Mouse (Mus musculus) CH12.LX (cell line): ENCODE data around the gene Tnfaip3. TPM values are rescaled to one million over a fixed set of nuclear protein-coding genes. Genes with fewer than 3 reads are reported as not detected.

Experiments
- DNase-seq: peaks from one replicate; pipeline ENCODE4 v3.0.0-alpha.2; 2013; ENCODE audit errors: extremely low read depth
- H3K27ac ChIP-seq: 2 replicates; pipeline ENCODE4 v1.5.1; 2012; ENCODE audit warnings: low read depth, mild to moderate bottlenecking, control low read depth, moderate library complexity; ENCODE audit not compliant: insufficient read depth
- H3K27me3 ChIP-seq: replicated peaks from 2 replicates; pipeline ENCODE3; 2012; ENCODE audit warnings: inconsistent platforms
- H3K36me3 ChIP-seq, 2 experiments: replicated peaks in 1 of 2; 2 replicates each; pipeline versions ENCODE3 to v1.6.1; 2012; ENCODE audit warnings: inconsistent platforms in 1 of 2, low read length in 1 of 2, mild to moderate bottlenecking in 1 of 2, mixed read lengths in 1 of 2, moderate library complexity in 1 of 2; ENCODE audit not compliant: control insufficient read depth in 1 of 2, insufficient read depth in 1 of 2
- H3K4me1 ChIP-seq, 2 experiments: 2 replicates each; pipeline ENCODE4 v1.6.1; 2012; ENCODE audit warnings: inconsistent platforms in 1 of 2, moderate library complexity in 1 of 2; ENCODE audit not compliant: insufficient read depth in 2 of 2, control insufficient read depth in 1 of 2
- H3K4me2 ChIP-seq: 2 replicates; pipeline ENCODE4 v1.6.1; 2012; ENCODE audit warnings: low read depth, mild to moderate bottlenecking, control low read depth; ENCODE audit not compliant: poor library complexity, insufficient read depth, severe bottlenecking
- H3K4me3 ChIP-seq, 3 experiments: fragments of 150-350 bp in 1 of 3; sonication (generic) in 1 of 3; replicated peaks in 1 of 3; 2 replicates each; pipeline versions ENCODE3 to v1.5.1; 2011 to 2012; ENCODE audit warnings: low read depth in 2 of 3, low read length in 2 of 3, mild to moderate bottlenecking in 2 of 3, moderate library complexity in 2 of 3, control low read depth in 1 of 3, improper control_type of control experiment in 1 of 3, inconsistent platforms in 1 of 3, mixed read lengths in 1 of 3; ENCODE audit not compliant: poor library complexity in 1 of 3
- H3K79me2 ChIP-seq: replicated peaks from 2 replicates; pipeline ENCODE4 v1.6.1; 2012; ENCODE audit warnings: mild to moderate bottlenecking, moderate library complexity; ENCODE audit not compliant: control insufficient read depth, poor library complexity, insufficient read depth, severe bottlenecking; ENCODE audit errors: extremely low read depth
- H3K9ac ChIP-seq: 2 replicates; pipeline ENCODE4 v1.6.1; 2012; ENCODE audit warnings: low read depth, mild to moderate bottlenecking, control low read depth, moderate library complexity; ENCODE audit not compliant: insufficient read depth
- H3K9me3 ChIP-seq: replicated peaks from 2 replicates; pipeline ENCODE3; 2012; ENCODE audit warnings: low read length, inconsistent platforms, mixed read lengths
- CTCF ChIP-seq, 2 experiments: IDR thresholded peaks in 1 of 2; conservative IDR thresholded peaks in 1 of 2; 2 replicates each; pipeline ENCODE4 v1.5.1; 2011 to 2012; ENCODE audit warnings: low read depth in 2 of 2, low read length in 2 of 2, improper control_type of control experiment in 1 of 2, inconsistent platforms in 1 of 2, mild to moderate bottlenecking in 1 of 2, moderate library complexity in 1 of 2
- ETS1 ChIP-seq: conservative IDR thresholded peaks from 2 replicates; pipeline ENCODE4 v1.6.1; 2012; ENCODE audit warnings: low read depth, mild to moderate bottlenecking, inconsistent platforms, low read length, improper control_type of control experiment, moderate library complexity
- IRF4 ChIP-seq: IDR thresholded peaks from 2 replicates; pipeline ENCODE4 v1.6.1; 2014; ENCODE audit warnings: low read depth, mild to moderate bottlenecking, inconsistent platforms, low read length, improper control_type of control experiment
- KAT2A ChIP-seq: IDR thresholded peaks from 2 replicates; pipeline ENCODE4 v1.6.1; 2012; ENCODE audit warnings: low read length, improper control_type of control experiment, inconsistent platforms; ENCODE audit not compliant: insufficient replicate concordance
- MYC ChIP-seq: IDR thresholded peaks from 2 replicates; pipeline ENCODE4 v1.6.1; 2011; ENCODE audit warnings: low read depth, mild to moderate bottlenecking, improper control_type of control experiment, low read length
- NELFE ChIP-seq: IDR thresholded peaks from 2 replicates; pipeline ENCODE4 v1.6.1; 2011; ENCODE audit warnings: low read depth, low read length, improper control_type of control experiment
- RAD21 ChIP-seq: IDR thresholded peaks from 2 replicates; pipeline ENCODE4 v1.6.1; 2011; ENCODE audit warnings: low read depth, mild to moderate bottlenecking, low read length, improper control_type of control experiment, moderate library complexity
- RCOR1 ChIP-seq: conservative IDR thresholded peaks from 2 replicates; pipeline ENCODE4 v1.6.1; 2012; ENCODE audit warnings: low read depth, mild to moderate bottlenecking, inconsistent platforms, low read length, improper control_type of control experiment
- TBP ChIP-seq: conservative IDR thresholded peaks from 2 replicates; pipeline ENCODE4 v1.6.1; 2011; ENCODE audit warnings: low read depth, low read length, improper control_type of control experiment
- ZKSCAN1 ChIP-seq: IDR thresholded peaks from 2 replicates; pipeline ENCODE4 v1.6.1; 2012; ENCODE audit warnings: low read depth, inconsistent platforms, low read length, improper control_type of control experiment, borderline replicate concordance
- ZMIZ1 ChIP-seq: IDR thresholded peaks from 2 replicates; pipeline ENCODE4 v1.6.1; 2012; ENCODE audit warnings: low read depth, mild to moderate bottlenecking, inconsistent platforms, low read length, improper control_type of control experiment
- dilution Hi-C: fragments of 300-500 bp; cut with MboI; formaldehyde crosslinking; loops from 2 replicates; pipeline ENCODE4 v1.14.3; 2020; ENCODE audit warnings: low sequenced_read_pairs; ENCODE audit not compliant: extremely low pct_unique_long_range_greater_than_20kb, extremely low pct_ligation_motif_present
- in situ Hi-C: fragments of 300-500 bp; cut with MboI; formaldehyde crosslinking; loops from 3 replicates; pipeline ENCODE4 v1.14.3; 2019; ENCODE audit warnings: low sequenced_read_pairs, low pct_ligation_motif_present, low pct_unique_long_range_greater_than_20kb, mixed read lengths
- polyA plus RNA-seq: library from polyadenylated mRNA; unstranded; fragments of >175 nt; gene quantifications from 2 replicates; pipeline ENCODE4 v1.2.1, GENCODE M21; 2012; ENCODE audit warnings: low read depth; ENCODE audit not compliant: insufficient read length
- total RNA-seq, 2 experiments: library from RNA; depleted of rRNA; stranded (reverse); fragments of 300-350 nt in 1 of 2; fragments of >200 nt in 1 of 2; gene quantifications; 2 replicates each; pipeline ENCODE4 v1.2.3; 2012 to 2014

Tnfaip3 gene
- total and polyA plus RNA-seq, 3 experiments: 24.6 to 95.3 (median 51.7) TPM

DNA sequence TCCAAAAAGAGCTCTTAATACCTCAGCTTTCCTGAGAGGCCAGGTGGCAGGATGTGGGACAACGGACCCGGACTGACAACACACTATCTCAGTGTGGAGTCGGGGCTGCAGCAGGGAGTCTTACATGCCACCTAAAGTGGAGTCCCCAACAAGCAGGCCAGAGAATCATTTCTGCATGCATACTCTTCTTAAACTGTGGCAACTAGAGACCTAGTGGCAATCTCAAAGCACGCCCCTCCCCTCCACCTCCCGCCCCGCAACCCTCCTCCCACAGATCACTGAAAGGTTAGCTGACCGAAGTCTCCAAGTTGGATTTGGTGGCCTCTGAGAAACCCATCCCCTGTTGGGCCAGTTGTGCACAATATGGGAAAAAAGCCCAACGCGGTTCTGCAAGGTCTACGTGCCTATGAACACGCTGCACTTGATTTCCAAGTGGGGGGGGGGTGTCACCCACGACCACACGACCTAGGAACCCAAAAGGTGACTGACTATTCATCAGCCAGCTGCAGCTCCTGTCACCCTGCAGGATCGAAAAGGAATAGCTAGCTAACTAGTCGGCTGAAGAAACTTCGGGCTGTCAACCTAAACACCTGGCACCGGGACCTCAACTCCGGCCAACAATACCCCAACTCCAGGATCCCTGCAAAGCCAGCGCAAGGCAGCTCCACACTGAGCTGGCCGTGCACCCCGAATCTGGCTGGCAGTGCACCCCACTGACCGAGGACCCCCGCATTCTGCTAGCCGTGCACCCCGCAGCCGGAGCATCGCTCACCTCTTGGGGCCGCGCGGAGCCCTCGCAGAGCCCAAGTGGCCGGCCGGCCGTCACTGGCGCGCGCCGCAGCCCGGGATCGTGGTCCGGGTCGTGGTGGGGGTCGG lies 838 bp downstream of the Tnfaip3 start (continued):
- TF ChIP-seq IRF4: 0 out of 2 replicates have a peak, but pooled peaks have one; percentile 27
- TF ChIP-seq, all 38 proteins: peak for 16

DNA sequence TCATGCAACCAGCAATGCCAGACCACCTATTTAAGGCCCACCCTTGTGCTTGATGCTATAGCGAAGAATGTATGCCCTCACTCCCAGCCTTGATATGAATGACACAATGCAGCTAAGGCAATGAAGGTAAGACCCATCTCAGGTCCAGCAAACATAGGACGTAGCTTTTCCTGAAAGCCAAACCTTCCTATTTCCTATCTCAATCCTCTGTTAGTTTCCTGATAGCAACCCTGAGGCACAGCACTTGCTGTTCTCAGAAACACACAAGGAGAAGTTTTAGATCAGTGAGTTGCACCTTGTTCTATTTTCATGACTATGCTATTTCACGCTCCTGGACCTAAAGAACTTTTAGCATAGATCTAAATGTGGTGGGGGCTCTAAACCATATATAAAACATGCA lies 2.1 kb downstream of the Tnfaip3 start:
- Histone ChIP-seq H3K79me2 (peaks cover 55% of the 10 kb centered on the region), H3K9ac (peak overlapping the region; percentile 87), H3K36me3 (peaks cover 20 to 27% of the 10 kb centered on the region in 2 experiments), H3K27me3 (no peaks in the 10 kb centered on the region), H3K4me2 (peak overlapping the region; percentile 92), H3K27ac (peak overlapping the region; percentile 90), H3K9me3 (no peaks in the 10 kb centered on the region), H3K4me1 (peaks cover 0 to 8% of the 10 kb centered on the region in 2 experiments; a peak in 2 of 4 replicates), H3K4me3 (peak overlapping the region; percentile 96 to 99 (median 99))
- dilution Hi-C loops (no loop called here), in situ Hi-C loops (no loop called here)
- no peak for DNase-seq
- no peak for TF ChIP-seq MYC
- TF ChIP-seq, all 38 proteins: peak for 0

DNA sequence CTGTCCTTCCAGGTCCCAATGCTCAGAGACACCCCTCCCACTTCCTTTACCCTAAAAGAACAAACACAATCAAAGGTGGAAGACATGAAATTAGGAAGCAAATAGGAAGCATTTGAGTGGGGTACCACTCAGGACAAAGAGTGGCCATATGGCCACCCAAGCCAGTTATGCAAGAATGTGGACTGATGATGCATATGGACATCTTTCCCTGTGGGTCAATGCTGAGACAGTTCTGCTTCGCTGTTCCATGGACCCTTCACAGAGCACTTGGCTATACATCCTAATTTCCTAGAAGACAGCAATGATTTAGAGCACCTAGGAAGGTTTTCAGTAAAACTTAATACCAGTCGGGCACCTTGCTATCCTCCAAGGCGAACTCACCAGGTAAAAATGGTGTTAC lies 2.8 kb downstream of the Tnfaip3 start:
- H3K27me3 ChIP-seq: no peaks in the 10 kb centered on the region
- in situ Hi-C loops (no loop called here), dilution Hi-C loops (no loop called here)
- TF ChIP-seq MYC (no peak), RAD21 (no peak), RCOR1 (no peak), ZKSCAN1 (no peak), KAT2A (no peak), ZMIZ1 (no peak), NELFE (no peak), CTCF (conservative IDR thresholded peaks at IDR 0.05 in 1 of 2, IDR thresholded peaks at IDR 0.05 in 1 of 2; ENCODE audit: low read depth in 2 of 2, low read length in 2 of 2) (no peak), ETS1 (no peak), TBP (no peak)
- H3K27ac ChIP-seq: peak overlapping the region; percentile 90
- H3K4me2 ChIP-seq: peak overlapping the region; percentile 92
- DNase-seq: no peak
- H3K4me1 ChIP-seq: peaks cover 0 to 13% of the 10 kb centered on the region in 2 experiments; a peak in 2 of 4 replicates
- peaks cover 63% of the 10 kb centered on the region for H3K79me2 ChIP-seq
- peak overlapping the region; percentile 96 to 99 (median 99) for H3K4me3 ChIP-seq
- H3K9me3 ChIP-seq: no peaks in the 10 kb centered on the region
- H3K36me3 ChIP-seq: peaks cover 27 to 35% of the 10 kb centered on the region in 2 experiments
- peak overlapping the region; percentile 87 for H3K9ac ChIP-seq
